Mouse (Mus musculus): ENCODE results near the gene Olfr629. TPM values are rescaled to one million over a fixed set of nuclear protein-coding genes. Genes with fewer than 3 reads are reported as not detected.
"Not testable (repeated sequence)": the region's sequence is repeated elsewhere in the genome, so short reads cannot be mapped to it uniquely, and the experiment has no call there.

Olfr629 gene
- polyA plus RNA-seq, 1 experiment from 2014 or later: not detected

DNA sequence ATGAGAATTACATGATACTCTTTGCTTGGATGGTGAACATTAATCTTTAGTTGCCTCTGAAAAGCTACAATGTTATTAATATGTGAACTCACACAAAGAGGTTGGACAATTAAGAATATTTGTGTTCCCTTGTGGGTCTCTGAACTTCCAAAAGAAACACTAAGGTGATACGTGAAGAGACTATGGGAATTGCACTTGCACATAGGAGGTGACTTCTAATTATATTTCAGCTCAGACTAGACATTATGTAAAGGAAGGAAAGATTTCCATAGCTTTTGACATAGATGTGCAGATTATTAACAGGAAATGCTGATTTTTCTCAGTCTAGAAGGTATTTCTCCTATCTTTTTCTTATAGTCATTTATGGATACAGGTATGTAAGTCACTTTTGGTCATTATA is 14.7 kb downstream of the Olfr629 start, which contains the start of gene Olfr628:
Olfr628 (plus strand) TSS at position 301 of the 400 bp plus-strand sequence.
- WGBS: 88% methylated on average over 1 of the region's 1 CpGs
- DNase-seq (ENCODE audit: low spot score): no peak
- no peak within 1 kb of the TSS for H3K4me3 ChIP-seq (ENCODE audit: low read depth, low read length)
- H3K9me3 ChIP-seq (ENCODE audit: control insufficient read depth, low read length): no peaks in the 10 kb centered on the region
- no peak for ATAC-seq (replicated peaks; ENCODE audit: low FRiP score, low TSS enrichment, low read depth)
- no peak within 1 kb of the TSS for H3K9ac ChIP-seq (ENCODE audit: low read length)
- no peak within 1 kb of the TSS for H3K4me2 ChIP-seq (ENCODE audit: low read length)
- no peaks in the 10 kb centered on the region for H3K4me1 ChIP-seq (replicated peaks; ENCODE audit: control insufficient read depth, insufficient read depth, low read length)
- H3K36me3 ChIP-seq (ENCODE audit: control insufficient read depth, insufficient read depth, low read length): no peaks in the 10 kb centered on the region
- no peak within 1 kb of the TSS for H3K27ac ChIP-seq (ENCODE audit: low read depth)
- no peaks in the 10 kb centered on the region for H3K27me3 ChIP-seq (replicated peaks; ENCODE audit: control insufficient read depth, insufficient read depth, low read length)

GRCm38 (mm10) chr7:103716398-103716797 is 28.3 kb downstream of the Olfr629 start:
- not testable (repeated sequence) for ATAC-seq (replicated peaks; ENCODE audit: low FRiP score, low TSS enrichment, low read depth); H3K4me3 ChIP-seq (ENCODE audit: low read depth, low read length); H3K4me2 ChIP-seq (ENCODE audit: low read length); H3K27ac ChIP-seq (ENCODE audit: low read depth); H3K27me3 ChIP-seq (replicated peaks; ENCODE audit: control insufficient read depth, insufficient read depth, low read length); DNase-seq (ENCODE audit: low spot score); H3K36me3 ChIP-seq (ENCODE audit: control insufficient read depth, insufficient read depth, low read length); H3K9me3 ChIP-seq (ENCODE audit: control insufficient read depth, low read length); H3K9ac ChIP-seq (ENCODE audit: low read length); H3K4me1 ChIP-seq (replicated peaks; ENCODE audit: control insufficient read depth, insufficient read depth, low read length)
- 91% methylated on average over 1 of the region's 1 CpGs for WGBS

- no peak within 1 kb of the TSS for H3K4me2 ChIP-seq (ENCODE audit: low read length)
- no peak within 1 kb of the TSS for H3K4me3 ChIP-seq (ENCODE audit: low read depth, low read length)
- H3K27ac ChIP-seq (ENCODE audit: low read depth): no peak within 1 kb of the TSS
- H3K9ac ChIP-seq (ENCODE audit: low read length): no peak within 1 kb of the TSS
- no peaks in the 10 kb centered on the region for H3K36me3 ChIP-seq (ENCODE audit: control insufficient read depth, insufficient read depth, low read length)
- no peaks in the 10 kb centered on the region for H3K27me3 ChIP-seq (replicated peaks; ENCODE audit: control insufficient read depth, insufficient read depth, low read length)
- no peaks in the 10 kb centered on the region for H3K4me1 ChIP-seq (replicated peaks; ENCODE audit: control insufficient read depth, insufficient read depth, low read length)
- no peaks in the 10 kb centered on the region for H3K9me3 ChIP-seq (ENCODE audit: control insufficient read depth, low read length)
- DNase-seq (ENCODE audit: low spot score) (no peak), ATAC-seq (replicated peaks; ENCODE audit: low FRiP score, low TSS enrichment, low read depth) (no peak)
Measured at GRCm38 (mm10) chr7:103714371-103714770, 30.4 kb downstream of the Olfr629 start, which contains the start of gene Olfr243. Gene Olfr243, plus strand, starts transcription at chr7:103714671.

DNA sequence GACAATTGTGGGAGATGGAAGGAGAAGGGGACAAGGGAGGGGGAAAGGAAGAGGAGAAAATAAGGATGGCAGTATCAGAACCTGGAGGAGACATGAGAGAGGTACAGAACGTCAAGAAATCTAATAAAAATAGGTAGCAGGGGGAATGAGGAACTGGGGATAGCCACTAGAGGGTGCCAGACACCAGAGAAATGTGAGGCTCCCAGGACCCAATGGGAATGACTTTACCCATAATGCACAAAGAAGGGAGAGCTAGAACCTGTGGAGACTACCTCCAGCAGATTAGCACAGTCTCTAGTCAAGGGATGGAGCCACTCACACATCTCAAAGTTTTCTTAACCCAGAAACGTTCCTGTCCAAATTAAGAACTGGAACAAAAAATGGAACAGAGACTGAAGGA is 32.7 kb downstream of the Olfr629 start:
- no peaks in the 10 kb centered on the region for H3K4me1 ChIP-seq (replicated peaks; ENCODE audit: control insufficient read depth, insufficient read depth, low read length)
- no peak overlapping the region for H3K9ac ChIP-seq (ENCODE audit: low read length)
- no peaks in the 10 kb centered on the region for H3K36me3 ChIP-seq (ENCODE audit: control insufficient read depth, insufficient read depth, low read length)
- no peak for ATAC-seq (replicated peaks; ENCODE audit: low FRiP score, low TSS enrichment, low read depth)
- no peaks in the 10 kb centered on the region for H3K27me3 ChIP-seq (replicated peaks; ENCODE audit: control insufficient read depth, insufficient read depth, low read length)
- no peak overlapping the region for H3K4me2 ChIP-seq (ENCODE audit: low read length)
- no peaks in the 10 kb centered on the region for H3K9me3 ChIP-seq (ENCODE audit: control insufficient read depth, low read length)
- no peak overlapping the region for H3K27ac ChIP-seq (ENCODE audit: low read depth)
- 44% methylated on average over 2 of the region's 2 CpGs for WGBS
- no peak for DNase-seq (ENCODE audit: low spot score)
- no peak overlapping the region for H3K4me3 ChIP-seq (ENCODE audit: low read depth, low read length)

DNA sequence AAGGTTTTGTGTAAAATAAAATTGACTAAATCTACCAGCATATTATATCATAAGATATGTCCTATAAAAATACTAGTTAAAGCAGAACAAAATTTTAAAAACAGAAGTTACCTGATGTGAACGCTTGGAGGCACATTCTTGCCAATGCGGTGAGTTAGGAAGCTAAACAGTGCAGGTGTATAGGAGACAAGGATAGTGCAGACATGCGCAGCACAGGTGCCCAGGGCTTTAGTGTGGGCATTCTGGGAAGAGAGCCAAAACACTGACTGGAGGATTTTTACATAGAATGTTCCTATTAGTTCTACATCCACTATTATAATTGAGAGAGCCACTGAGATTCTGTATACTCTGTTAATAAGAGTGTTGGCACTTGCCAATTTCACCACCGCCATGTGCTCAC is 45.3 kb downstream of the Olfr629 start:
- ATAC-seq (replicated peaks; ENCODE audit: low FRiP score, low TSS enrichment, low read depth) (no peak), DNase-seq (ENCODE audit: low spot score) (no peak)
- no peaks in the 10 kb centered on the region for H3K27me3 ChIP-seq (replicated peaks; ENCODE audit: control insufficient read depth, insufficient read depth, low read length)
- H3K4me2 ChIP-seq (ENCODE audit: low read length): no peak overlapping the region
- no peaks in the 10 kb centered on the region for H3K36me3 ChIP-seq (ENCODE audit: control insufficient read depth, insufficient read depth, low read length)
- no peak overlapping the region for H3K4me3 ChIP-seq (ENCODE audit: low read depth, low read length)
- no peaks in the 10 kb centered on the region for H3K9me3 ChIP-seq (ENCODE audit: control insufficient read depth, low read length)
- H3K9ac ChIP-seq (ENCODE audit: low read length): no peak overlapping the region
- no peaks in the 10 kb centered on the region for H3K4me1 ChIP-seq (replicated peaks; ENCODE audit: control insufficient read depth, insufficient read depth, low read length)
- H3K27ac ChIP-seq (ENCODE audit: low read depth): no peak overlapping the region
- 87% methylated on average over 4 of the region's 4 CpGs for WGBS

Other genes with a start within 250 kb of the Olfr629 start
- gene Olfr609, start 246.9 kb downstream of the Olfr629 start, polyA plus RNA-seq (2014; fragmentation: Nextera tagmentation; extraction: Ambion mirVana): not detected in 2 replicates
- not detected in 2 replicates for gene Olfr610, start 232.8 kb downstream of the Olfr629 start, polyA plus RNA-seq (2014; fragmentation: Nextera tagmentation; extraction: Ambion mirVana)
- gene Olfr611, start 224.1 kb downstream of the Olfr629 start, polyA plus RNA-seq (2014; fragmentation: Nextera tagmentation; extraction: Ambion mirVana): not detected in 2 replicates
- gene Olfr612, start 202.2 kb downstream of the Olfr629 start, polyA plus RNA-seq (2014; fragmentation: Nextera tagmentation; extraction: Ambion mirVana): not detected in 2 replicates
- gene Olfr613, start 196.9 kb downstream of the Olfr629 start, polyA plus RNA-seq (2014; fragmentation: Nextera tagmentation; extraction: Ambion mirVana): not detected in 2 replicates
- gene Olfr615, start 188.9 kb downstream of the Olfr629 start, polyA plus RNA-seq (2014; fragmentation: Nextera tagmentation; extraction: Ambion mirVana): not detected in 2 replicates
- not detected in 2 replicates for gene Olfr616, start 175.8 kb downstream of the Olfr629 start, polyA plus RNA-seq (2014; fragmentation: Nextera tagmentation; extraction: Ambion mirVana)
- not detected in 2 replicates for gene Olfr617, start 171.9 kb downstream of the Olfr629 start, polyA plus RNA-seq (2014; fragmentation: Nextera tagmentation; extraction: Ambion mirVana)
- not detected in 2 replicates for gene Olfr618, start 154.8 kb downstream of the Olfr629 start, polyA plus RNA-seq (2014; fragmentation: Nextera tagmentation; extraction: Ambion mirVana)
- gene Olfr619, start 144.4 kb downstream of the Olfr629 start, polyA plus RNA-seq (2014; fragmentation: Nextera tagmentation; extraction: Ambion mirVana): not detected in 2 replicates
- not detected in 2 replicates for gene Olfr620, start 132.4 kb downstream of the Olfr629 start, polyA plus RNA-seq (2014; fragmentation: Nextera tagmentation; extraction: Ambion mirVana)
- not detected in 2 replicates for gene Olfr622, start 102.2 kb downstream of the Olfr629 start, polyA plus RNA-seq (2014; fragmentation: Nextera tagmentation; extraction: Ambion mirVana)
- not detected in 2 replicates for gene Olfr623, start 81.2 kb downstream of the Olfr629 start, polyA plus RNA-seq (2014; fragmentation: Nextera tagmentation; extraction: Ambion mirVana)
- gene Olfr624, start 73.8 kb downstream of the Olfr629 start, polyA plus RNA-seq (2014; fragmentation: Nextera tagmentation; extraction: Ambion mirVana): 0.03 TPM in 1 of 2 replicates, not detected in the other
- gene Olfr625-ps1, start 62.2 kb downstream of the Olfr629 start, polyA plus RNA-seq (2014; fragmentation: Nextera tagmentation; extraction: Ambion mirVana): not detected in 2 replicates
- not detected in 2 replicates for gene Olfr243, start 30.3 kb downstream of the Olfr629 start, polyA plus RNA-seq (2014; fragmentation: Nextera tagmentation; extraction: Ambion mirVana)
- not detected in 2 replicates for gene Olfr628, start 14.6 kb downstream of the Olfr629 start, polyA plus RNA-seq (2014; fragmentation: Nextera tagmentation; extraction: Ambion mirVana)
- gene Olfr630, start 12.4 kb upstream of the Olfr629 start, polyA plus RNA-seq (2014; fragmentation: Nextera tagmentation; extraction: Ambion mirVana): not detected in 2 replicates
- not detected in 2 replicates for gene Olfr69, start 26.7 kb upstream of the Olfr629 start, polyA plus RNA-seq (2014; fragmentation: Nextera tagmentation; extraction: Ambion mirVana)
- gene Olfr68, start 34.8 kb upstream of the Olfr629 start, polyA plus RNA-seq (2014; fragmentation: Nextera tagmentation; extraction: Ambion mirVana): not detected in 2 replicates
- gene Olfr67, start 46.9 kb upstream of the Olfr629 start, polyA plus RNA-seq (2014; fragmentation: Nextera tagmentation; extraction: Ambion mirVana): not detected in 2 replicates
- 1,233 and 1,868 TPM in 2 replicates for gene Hbb-bt, start 69.1 kb upstream of the Olfr629 start, polyA plus RNA-seq (2014; fragmentation: Nextera tagmentation; extraction: Ambion mirVana)
- 2,953 and 4,508 TPM in 2 replicates for gene Hbb-bs, start 83.2 kb upstream of the Olfr629 start, polyA plus RNA-seq (2014; fragmentation: Nextera tagmentation; extraction: Ambion mirVana)
- gene Hbb-bh2, start 95.6 kb upstream of the Olfr629 start, polyA plus RNA-seq (2014; fragmentation: Nextera tagmentation; extraction: Ambion mirVana): not detected in 2 replicates
- 4.9 and 8.3 TPM in 2 replicates for gene Hbb-bh1, start 98.2 kb upstream of the Olfr629 start, polyA plus RNA-seq (2014; fragmentation: Nextera tagmentation; extraction: Ambion mirVana)
- gene Hbb-y, start 108.3 kb upstream of the Olfr629 start, polyA plus RNA-seq (2014; fragmentation: Nextera tagmentation; extraction: Ambion mirVana): 727 and 736 TPM in 2 replicates
- not detected in 2 replicates for gene Olfr66, start 141.3 kb upstream of the Olfr629 start, polyA plus RNA-seq (2014; fragmentation: Nextera tagmentation; extraction: Ambion mirVana)
- gene Olfr64, start 149.5 kb upstream of the Olfr629 start, polyA plus RNA-seq (2014; fragmentation: Nextera tagmentation; extraction: Ambion mirVana): not detected in 2 replicates
- not detected in 2 replicates for gene Olfr65, start 158.5 kb upstream of the Olfr629 start, polyA plus RNA-seq (2014; fragmentation: Nextera tagmentation; extraction: Ambion mirVana)
- not detected in 2 replicates for gene Olfr631, start 183.9 kb upstream of the Olfr629 start, polyA plus RNA-seq (2014; fragmentation: Nextera tagmentation; extraction: Ambion mirVana)
- gene Olfr632, start 189.4 kb upstream of the Olfr629 start, polyA plus RNA-seq (2014; fragmentation: Nextera tagmentation; extraction: Ambion mirVana): not detected in 2 replicates
- not detected in 2 replicates for gene Olfr633, start 199.5 kb upstream of the Olfr629 start, polyA plus RNA-seq (2014; fragmentation: Nextera tagmentation; extraction: Ambion mirVana)
- not detected in 2 replicates for gene Olfr635, start 226.2 kb upstream of the Olfr629 start, polyA plus RNA-seq (2014; fragmentation: Nextera tagmentation; extraction: Ambion mirVana)

Data from intestine, embryonic 14.5 days (tissue).